Mouse (Mus musculus) cerebellum, postnatal 14 days (tissue): ENCODE measurements at regions not wholly inside any gene's neighbourhood (a gene's known extent, or its start where the extent isn't known, plus 50 kb on each side); places are given as distances from the start of the nearest gene placed in this dataset.

Source experiments
- DNase-seq, 2 experiments: peaks; one replicate each; pipeline ENCODE4 v3.0.0; 2021; ENCODE audit warnings: mixed read lengths in 2 of 2

DNA sequence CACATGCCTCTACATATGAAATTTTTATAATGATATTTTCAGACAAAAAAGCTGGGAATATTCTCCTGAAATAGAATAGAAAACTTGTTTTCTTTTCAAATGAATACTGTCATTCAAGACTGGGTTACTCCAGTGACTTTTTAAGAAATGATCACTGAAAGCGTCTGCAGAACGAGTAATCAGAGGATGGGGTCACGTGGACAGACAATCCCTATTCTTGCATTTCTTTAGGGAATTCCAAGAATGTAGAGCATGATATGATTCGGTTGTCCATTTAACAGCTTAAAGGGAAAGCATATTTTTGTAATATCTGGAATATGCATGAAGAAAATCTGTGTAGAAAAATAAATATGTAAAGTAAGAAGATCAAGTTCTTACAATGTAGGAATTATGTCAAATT lies 65.6 kb downstream of the 4933402N22Rik start:
- no peak for DNase-seq

DNA sequence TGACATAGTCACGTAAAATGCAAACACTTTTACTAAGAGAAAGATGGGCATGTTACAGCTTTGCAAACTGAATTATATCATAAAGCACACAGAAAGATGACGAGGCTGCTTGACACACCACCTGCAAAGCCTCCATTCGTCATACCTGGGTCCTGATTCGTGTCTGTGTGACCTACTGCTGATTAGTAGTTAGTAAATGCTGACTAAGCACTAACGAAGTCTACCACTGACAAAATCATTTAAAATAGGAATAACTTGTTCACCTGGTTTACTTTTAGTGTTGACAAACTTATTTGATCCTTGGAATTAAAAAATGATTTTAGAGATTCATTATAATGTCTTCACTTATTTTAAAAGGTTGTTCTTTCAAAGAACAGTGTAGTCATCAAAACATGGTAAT lies 71.3 kb downstream of the 4933402N22Rik start:
- DNase-seq: no peak

DNA sequence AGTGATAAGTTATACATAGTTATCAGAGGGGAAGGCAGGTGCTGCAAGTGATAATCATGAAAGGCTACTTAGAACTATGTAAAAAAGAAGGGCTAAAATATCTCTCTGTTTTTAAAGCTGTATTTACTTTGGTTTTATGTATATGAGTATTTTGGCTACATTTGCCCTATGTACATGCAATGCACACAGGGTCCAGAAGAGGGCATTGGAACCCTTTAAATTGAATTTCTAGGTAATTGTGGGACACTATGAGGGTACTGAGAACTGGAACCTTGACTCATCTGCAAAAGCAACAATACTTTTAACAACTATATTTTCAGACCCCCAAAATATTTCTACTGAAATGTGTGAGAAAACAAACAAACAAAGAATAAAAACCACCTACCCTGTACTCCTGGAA lies 82.9 kb downstream of the 4933402N22Rik start:
- no peak for DNase-seq

DNA sequence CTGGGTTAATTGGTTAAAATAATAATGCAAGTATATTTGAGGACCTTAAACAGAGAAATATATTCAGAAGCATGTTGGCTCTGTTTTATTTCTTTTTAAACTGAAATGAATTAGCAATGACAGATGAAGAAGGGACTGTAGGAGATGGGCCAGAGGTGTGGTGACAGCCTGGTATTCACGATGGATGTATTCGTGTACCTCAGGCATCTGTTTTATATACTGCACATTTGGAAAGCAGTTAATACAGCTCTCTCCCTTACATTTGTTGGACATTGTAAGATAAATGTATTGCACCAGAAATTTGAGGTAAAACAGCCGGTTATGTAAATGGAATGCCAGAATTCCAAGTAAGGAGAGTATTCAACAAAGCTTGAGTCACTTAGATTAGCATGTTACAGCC lies 88.6 kb downstream of the 4933402N22Rik start:
- DNase-seq: no peak

DNA sequence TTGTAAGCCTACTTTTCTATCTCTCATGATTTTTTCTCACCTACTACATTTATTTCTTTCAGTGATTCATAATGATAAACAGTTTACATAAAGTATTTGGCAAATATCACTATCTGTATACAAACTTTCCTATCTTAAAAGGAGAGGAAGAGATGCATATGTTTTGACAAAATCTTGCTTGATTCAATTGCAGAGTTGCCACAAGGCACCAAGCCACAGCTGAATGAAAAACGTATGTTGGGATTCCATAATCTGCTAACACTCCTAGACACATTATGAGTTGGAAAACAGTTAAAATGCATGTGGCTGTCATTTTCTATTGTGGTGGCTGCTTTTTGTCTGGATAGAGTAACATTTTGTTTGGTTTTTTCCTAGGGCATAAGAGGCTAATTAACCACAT lies 98.5 kb downstream of the 4933402N22Rik start:
- DNase-seq: no peak

DNA sequence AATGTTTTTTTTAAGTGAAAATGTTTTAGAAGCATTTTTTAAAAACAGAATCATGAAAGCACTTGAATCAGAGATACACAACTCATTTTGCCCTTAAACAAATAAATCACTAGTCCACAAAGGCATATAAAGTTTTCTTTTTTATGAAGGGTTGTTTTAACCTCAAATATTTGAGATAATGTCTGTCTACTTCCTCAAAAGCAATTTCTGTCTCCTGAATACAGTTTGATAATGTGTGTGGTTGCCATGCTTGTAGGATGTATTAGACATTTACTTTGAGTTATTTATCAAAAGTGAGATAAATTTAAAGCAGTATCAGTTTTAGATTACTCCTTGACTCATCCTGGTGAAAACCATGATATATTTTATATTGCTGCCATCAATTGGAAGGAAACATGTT lies 102.6 kb downstream of the 4933402N22Rik start:
- no peak for DNase-seq

DNA sequence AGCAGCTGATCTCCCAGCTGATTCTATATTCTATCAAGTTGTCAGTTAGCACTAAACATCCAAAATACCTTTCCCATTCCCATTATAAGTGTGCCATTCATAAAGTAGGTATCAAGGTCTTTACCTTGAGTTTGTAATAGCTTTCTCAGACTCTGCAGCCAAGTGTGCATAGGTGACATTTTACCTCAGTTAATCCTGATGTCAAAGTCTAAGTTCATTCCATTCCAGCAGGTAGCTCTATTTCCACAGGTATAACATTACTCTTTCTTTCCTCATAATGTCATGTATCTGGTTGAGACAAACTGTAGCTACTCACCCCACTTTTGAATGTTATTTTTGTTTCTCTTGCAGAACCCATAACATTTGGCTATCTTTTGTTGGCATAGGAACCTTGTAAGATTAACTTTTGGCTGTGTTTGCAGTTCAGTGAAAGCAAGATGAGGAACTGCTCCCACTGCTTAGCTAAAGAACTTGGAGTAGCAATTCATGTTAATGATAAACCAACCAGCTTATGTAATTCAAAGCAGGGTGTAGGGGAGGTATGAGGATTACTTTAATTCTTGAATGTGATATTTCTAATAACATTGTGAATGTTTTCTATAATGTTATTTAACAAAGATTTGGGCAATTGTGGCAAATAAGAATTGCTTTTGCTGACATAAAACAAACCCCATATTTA lies 107.0 kb downstream of the 4933402N22Rik start:
- DNase-seq: no peak

DNA sequence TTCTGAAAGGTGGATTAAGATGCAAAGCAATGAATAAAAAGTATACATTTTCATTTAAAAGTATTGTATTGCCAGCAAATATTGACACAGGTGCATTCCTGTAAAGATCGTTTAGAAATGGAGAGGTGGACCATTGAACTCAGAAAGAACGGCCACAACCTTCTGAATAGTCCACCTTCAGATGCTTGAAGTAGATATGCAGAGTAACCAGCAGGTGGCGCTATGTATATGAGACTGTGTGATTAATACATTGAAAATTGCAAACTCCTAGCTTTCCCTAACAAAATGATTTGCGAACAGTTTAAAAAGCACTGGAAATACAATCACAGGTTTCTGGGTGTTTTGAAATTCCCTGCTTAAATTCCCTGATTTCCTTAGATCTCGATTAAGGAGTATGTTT lies 112.2 kb downstream of the 4933402N22Rik start:
- DNase-seq: peak; percentile 82 to 84

DNA sequence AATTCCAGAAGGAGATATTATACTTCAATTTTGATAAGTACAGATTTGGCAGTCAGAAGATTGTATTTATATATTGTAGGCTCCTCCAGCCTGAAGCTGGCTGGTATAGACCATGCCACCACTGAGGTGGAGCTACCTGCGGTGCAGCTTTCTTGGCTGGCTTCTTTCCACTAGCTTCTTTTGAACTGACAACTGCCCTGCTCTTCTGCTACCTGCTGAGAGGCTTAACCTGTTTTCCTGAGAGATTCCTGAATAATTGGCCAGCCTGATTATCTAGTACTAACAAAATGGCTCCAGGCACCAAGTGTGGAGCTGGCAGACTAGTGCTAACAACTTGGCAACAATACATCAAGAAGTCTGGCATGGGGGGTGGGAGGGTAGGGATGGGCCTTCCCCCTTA lies 132.0 kb downstream of the 4933402N22Rik start:
- peak; percentile 39 to 75 for DNase-seq

DNA sequence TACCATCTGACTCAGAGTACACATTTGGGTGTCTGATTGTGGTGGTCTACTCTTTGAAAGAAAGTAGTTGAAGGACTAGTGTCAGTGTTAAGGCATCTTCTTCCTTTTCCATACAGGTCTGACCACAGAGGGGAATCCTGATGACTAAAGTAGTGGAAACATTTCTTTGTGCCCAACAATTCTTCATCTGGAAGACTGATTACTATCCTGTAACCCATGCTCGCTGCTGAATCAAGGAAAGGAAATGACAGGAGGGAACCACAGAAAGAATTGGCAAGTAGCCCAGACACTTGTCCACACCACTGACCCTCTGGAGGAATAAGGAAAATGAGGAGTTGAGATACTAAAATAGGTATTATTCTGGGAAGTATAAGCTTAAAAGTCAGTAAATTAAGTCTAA lies 162.3 kb downstream of the 4933402N22Rik start:
- peak; percentile 7 to 10 for DNase-seq

DNA sequence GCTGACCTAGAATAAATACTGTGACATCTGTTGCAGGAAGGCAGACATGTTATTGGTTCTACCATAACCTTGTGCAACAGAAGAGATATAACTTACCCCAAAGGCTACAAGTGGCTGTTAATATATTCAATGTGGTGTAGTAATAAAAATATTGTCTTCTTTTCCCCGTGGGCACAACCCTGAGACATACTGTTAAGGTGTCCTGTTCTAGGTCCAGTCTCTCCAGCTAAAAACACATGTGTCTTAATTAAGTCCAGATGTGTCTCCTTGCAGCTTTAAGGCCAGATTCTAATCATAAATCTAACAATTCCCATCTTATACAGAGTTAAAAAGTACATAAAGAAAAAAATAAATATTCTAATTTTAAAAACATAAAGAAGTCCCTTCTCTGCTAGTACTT lies 175.8 kb downstream of the 4933402N22Rik start:
- DNase-seq: no peak

DNA sequence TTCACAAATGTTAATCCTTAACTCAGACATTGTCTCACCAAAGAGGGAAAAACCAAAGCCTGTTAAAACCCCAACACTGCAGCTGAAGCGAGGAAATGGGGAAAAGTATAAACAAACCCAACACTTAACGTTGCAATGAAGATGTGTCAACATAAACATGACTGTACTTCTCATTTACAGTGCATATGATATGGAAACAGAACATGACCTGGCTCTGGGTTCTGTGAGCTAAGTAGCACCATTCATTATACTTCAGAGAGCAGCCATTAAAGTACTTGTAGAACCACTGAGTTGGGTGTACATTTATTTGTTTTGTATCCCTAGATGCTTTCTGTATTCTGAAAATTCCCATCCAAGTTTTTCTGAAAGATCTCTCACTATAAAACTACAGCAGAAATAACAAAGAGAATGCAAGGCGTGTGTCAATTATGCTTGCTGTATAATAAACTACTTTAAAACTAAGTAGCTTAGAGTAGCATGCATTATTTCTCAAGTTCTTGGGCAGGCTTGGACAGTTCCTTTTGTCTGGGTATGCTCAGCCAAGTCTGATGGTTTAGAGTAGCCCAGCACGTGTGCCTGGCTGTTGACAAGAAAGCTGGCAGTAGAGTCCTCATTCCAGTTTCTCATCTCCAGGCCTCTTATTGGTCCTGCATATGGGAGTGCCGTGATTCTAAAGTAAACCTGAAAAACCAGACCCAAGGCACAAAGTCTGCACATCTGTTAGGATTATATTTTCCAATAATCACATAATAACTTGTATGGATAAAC lies 198.9 kb downstream of the 4933402N22Rik start:
- peak in 1 of 2 experiments; percentile 1 for DNase-seq

DNA sequence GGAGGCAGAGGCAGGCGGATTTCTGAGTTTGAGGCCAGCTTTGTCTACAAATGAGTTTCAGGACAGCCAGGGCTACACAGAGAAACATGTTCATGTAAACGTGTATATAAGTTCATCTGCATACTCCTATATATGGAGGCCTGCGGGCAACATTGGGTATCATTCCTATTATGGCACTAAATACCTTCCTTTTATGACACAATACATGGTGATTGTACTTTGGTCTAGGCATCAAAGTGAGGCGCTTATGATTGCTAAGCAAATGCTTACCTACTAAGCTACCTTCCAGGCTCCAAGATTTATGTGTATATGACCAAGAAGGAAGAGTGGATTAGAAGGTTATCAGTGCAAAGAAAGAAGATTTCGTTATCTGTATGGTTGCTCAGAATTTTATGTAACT lies 207.1 kb downstream of the 4933402N22Rik start:
- DNase-seq: no peak

DNA sequence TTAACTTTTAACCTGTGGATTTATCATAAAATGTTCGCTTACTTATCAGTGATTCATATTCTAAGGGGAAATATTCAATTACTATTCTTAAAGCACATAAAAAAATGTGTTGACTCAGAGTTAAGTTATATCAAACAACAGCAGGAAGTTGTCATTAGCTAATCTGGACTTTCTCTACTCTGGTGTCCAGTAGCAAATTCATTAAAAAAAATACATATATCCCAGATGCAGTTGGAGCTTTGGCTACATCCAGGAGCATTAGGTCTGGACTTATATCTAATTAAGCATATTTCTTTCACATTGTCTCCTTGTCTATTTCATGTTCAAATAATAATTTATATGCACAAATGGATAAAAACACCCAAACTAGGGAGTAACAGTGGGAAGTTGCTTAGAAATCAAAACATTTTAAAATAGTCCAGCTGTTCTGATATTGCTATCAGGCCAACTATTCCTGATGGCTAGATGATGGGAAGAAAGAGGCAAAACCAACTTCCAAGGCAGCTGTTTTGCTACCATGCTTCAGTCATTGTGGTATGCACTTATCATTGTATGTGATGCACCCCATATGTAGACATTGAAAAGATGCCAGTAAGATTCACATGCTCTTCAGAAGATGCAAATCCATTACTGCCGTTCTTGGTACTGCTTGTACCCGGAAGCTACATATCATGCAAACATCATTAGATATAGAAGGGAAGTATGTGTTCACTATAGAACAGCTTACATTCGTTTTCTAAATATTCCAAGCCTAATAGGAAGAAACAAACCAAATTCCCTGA lies 209.8 kb downstream of the 4933402N22Rik start:
- DNase-seq: no peak

DNA sequence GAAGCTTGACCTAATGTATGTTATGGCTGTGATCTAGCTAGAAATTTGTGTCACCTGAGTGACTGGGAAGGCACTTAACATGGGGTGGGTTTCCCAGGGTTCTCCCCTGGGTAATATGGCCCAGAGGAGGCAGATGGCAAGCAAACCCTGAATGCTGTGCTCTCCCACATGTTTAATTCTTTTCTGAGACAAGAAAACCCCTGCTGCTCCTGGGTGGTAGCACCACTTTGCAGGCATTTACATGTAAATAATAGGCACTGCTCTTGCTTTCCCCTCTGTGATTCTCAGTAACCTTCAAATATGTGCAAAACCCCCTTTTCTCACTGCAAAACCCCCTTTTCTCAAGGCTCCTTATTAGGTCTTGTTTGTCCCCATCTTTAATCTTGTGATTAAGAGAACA lies 221.1 kb downstream of the 4933402N22Rik start:
- no peak for DNase-seq

DNA sequence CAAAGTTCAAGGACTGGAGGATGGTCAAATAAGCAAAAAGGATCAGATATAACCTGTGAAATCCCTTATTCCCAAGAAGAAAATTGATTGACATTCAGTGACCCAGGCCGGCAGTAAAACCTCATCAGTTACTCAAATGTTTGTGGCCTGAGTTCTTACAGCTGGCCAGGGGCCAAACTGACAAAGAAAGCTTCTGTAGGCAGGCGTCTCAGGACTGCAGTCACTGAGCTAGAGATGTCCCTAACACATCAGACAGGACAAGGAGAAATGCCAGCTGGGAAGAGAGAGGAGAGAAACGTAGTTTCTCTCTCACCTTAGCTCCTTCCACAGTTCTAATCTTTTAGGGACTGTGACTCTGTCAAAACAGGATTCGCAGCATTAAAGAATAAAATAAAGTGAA lies 229.9 kb upstream of the Sema3d start:
- DNase-seq: no peak

DNA sequence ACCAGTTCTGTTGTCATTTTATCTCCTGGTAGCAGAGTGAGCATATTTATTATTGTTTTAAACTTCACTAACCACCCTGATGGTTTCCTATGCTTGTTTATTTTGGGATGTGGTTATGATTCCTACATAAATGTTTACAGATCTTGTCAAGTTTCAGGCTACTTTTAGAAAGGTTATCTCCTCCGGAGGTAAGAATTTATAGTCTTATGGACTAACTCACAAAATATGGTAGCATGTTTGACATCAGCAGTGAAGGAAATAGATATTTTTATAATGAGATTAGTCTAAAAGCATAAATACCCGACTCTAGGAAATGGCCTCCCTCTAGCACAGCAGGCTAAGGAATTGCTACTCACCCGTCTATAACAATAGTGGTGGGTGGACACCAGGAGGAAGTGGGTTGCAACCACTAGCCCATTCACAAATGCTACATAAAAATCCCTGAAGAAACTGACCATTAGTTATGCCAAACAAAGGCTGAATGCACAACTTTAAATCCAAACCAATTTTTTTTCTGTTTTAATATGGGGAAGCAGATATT lies 228.6 kb upstream of the Sema3d start:
- no peak for DNase-seq

DNA sequence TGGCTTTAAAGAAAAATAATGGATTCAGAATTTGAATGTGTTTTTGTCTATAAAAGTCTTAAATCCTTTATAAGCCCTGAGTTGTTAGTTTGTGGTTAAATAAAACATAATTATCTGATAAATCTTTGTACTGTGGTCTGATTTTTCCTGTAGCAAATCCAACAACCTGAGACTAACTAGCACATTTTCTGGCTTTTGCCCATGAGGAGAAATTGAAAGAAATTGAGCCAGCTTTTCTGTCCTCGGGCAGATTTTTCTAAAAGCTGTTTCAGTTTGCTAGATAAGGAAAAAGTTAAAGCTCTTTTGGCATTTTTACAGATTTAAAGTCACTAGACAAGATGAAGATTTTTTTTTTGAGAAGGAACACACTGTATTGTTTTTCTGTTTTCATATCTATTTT lies 191.5 kb upstream of the Sema3d start:
- peak; percentile 2 to 23 for DNase-seq

DNA sequence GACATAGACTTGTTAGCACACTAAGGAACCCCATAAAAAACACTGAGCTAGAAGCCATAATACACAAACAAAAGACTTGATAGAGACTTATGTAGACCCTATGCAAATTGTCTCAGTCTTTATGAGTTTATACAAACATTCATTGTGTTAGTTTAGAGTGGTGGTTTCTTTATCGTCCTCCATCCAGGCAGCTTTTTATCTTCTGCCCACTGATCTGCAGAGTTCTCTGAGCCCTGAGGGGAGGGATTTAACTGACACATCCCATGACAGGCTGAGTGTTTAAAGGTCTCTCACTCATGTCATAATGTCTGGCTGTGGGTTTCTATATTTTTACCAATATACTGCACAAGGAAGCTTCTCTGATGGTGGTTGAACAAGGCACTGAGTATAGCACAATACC lies 175.7 kb upstream of the Sema3d start:
- DNase-seq: no peak

DNA sequence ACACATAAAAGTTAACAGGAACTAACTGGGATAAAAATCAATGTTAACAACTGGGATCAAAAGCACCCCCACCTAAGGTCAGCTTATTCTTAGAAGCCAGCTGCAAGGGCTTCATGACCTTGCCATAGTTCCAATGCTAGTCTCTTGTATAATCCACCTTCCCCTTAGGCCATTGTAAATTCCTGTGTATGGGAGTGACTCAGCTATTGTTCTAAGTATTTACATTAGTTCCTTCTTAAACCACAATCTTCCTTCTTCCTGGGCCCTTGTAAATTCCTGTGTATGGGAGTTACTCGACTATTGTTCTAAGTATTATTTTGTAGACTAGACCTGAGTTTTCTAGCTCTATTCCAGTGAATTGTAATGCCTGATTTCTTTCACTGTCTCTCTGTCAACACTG lies 173.6 kb upstream of the Sema3d start:
- no peak for DNase-seq

DNA sequence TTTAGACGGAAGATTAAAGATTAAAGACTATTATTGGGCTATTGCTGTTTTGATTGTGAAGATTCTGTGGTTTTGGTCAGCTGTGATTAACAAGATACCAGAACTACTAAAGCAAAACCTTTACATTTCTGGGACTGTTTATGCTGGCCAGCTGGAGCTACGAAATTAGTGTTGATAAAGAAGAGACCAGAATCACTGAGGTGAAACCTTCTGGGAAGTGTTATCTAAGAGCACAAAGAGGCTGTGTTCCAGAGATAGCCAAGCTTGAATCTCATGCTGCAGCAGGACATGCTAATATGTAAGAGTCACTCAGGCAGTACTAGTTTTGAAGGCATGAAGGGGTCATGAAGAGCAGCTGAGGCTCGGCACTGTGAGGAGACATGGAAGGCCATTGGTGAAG lies 169.7 kb upstream of the Sema3d start:
- DNase-seq: no peak

DNA sequence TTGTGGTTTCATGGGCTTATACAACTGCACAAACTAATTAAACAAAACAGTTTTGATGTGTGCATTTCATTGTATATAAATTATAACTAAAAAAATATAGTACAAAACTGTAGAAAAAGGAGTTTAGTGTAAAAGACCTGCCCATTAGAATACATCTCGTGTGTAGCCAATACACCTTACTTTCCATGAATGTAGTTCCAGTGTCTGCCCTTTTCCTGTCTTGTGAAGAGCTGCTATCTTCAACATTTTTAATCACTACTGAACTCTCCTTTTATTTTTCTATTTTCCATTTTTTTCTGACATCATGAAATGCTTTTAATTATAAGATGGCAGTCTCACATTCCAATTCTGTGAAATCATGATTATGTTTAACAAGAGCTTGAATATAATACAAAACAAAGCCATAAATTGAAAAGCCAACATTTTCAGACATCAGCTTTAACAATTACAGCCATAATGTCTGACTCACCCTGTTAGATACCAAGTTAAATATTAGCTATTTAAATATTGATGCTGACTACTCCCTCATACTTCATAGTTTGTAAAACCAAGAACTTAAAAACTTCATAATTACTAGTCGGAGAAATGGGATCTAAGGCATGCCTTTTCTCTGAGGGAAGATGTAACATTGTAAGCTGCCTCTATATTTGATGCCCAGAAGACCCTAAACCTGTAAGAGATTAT lies 163.6 kb upstream of the Sema3d start:
- no peak for DNase-seq

DNA sequence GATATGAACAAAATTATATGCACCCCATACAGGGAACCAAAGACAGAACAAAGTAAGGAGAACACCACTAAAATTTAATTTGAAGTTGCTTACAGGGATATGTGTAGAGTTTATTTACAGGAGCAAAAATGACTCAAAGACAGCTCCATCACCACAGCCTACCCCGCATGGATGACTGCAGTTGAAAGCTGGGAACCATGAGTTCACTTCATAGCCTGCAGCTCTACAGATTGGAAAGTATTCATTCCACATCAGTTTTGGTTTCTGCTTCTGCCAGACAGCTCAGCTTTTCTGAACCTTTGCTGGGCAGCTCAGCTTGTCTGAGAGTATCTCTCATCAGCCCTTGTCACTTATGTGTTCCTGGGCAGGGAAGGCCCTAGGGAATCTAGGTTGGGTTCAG lies 160.6 kb upstream of the Sema3d start:
- DNase-seq: no peak
